Mouse (Mus musculus): ENCODE measurements at regions not wholly inside any gene's neighbourhood (a gene's known extent, or its start where the extent isn't known, plus 50 kb on each side); places are given as distances from the start of the nearest gene placed in this dataset.

DNA sequence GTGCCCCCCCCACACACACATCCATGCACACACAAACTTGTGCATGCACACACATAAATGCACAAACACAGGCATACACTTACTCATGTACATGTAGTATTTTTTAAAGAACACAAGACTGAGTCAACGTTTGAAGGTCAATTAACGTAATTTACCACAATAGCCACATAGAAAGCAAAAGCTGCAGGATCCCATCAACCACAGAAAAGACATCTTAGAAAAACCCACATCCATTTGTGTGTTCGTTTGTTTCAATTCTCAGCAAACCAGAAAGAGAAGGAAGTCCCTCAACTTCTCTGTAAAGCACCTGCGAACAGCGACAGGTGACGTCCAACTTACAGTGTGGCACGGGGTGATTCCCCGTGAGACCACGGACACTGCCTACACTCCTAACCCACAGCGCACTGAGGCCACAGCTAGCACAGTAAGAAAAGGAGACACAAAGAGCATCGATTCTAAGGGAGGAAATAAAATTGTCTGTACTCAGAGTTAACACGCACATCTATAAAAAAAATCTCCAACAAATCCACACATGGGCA lies 53.8 kb downstream of the Dio3 start:
- no peak for DNase-seq

DNA sequence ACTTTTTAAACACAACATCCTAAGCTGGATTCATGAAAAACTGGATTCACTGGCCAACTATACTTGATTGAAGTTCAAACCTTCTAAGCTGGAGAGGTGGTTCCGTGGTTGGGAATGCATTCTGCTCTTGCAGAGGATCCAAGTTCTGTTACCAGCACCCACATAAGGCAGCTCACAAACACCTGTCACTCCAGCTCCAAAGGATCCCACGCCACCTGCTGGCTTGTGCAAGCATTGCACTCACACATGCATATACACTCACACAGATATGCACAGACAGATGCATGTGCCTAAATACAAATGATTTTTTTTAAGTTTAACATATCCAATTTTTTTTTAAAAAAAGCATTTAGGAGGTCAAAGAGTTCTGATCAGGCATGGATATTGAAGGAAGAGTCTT lies 55.7 kb downstream of the Dio3 start:
- no peak for DNase-seq

DNA sequence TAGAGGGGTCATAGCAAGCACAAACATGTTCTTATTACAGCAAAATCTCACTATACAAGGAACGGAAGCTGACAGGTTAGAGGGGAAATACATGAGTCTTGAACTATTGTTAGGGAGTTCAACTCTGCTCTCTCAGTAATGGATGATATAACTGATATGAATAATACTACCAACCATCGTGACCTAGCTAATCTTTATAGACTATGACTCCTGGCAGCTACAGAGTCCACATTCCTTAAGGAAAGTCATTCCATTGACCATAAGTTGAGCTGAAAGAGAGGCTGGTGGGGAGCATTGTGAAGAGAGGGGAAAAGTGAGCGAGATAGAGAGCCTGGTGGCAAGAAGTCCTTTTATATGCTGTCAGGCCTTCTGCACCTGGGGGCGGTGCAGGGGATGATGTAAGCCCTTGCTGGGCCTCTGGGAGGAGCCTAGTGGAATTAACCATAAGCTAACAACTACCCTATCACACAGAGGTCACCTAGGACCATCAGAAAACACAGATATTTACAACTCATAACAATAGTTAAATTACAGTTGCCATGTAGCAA lies 65.5 kb downstream of the Dio3 start:
- no peak for DNase-seq

DNA sequence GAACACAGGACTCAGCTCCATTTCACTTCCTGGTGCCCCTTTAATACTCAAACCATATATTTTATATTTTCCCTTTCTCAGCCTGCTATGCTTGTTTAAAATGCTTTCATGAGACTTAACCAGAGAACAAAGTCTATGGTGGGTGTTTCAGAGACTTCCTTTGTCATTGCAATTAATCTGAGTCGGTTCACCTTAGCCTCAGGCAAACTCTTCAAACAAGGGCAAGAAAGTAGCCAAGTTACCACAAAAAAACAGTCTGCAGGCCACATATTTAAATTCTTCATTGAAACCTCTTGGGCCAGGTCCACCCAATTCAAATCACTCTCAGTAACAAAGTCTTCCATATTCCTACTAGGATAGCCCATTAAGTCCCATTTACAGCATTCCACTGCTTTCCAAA lies 70.8 kb downstream of the Dio3 start:
- DNase-seq: no peak

DNA sequence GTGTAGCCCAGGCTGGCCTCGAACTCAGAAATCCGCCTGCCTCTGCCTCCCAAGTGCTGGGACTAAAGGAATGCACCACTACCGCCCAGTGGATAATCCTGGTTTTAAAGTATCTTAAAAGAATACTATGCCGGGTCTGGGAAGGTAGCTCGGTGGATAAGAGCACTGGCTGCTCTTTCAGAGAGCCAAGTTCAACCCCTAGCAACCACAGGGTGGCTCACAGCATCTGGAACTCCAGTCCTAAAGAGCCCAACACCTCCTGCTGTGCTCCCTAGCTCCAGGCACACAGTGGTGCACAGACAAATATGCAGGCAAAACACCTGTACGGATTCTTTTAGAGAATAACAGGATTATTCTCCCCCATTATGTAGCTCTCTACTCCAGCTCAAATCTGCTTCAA lies 77.0 kb downstream of the Dio3 start:
- DNase-seq: no peak

DNA sequence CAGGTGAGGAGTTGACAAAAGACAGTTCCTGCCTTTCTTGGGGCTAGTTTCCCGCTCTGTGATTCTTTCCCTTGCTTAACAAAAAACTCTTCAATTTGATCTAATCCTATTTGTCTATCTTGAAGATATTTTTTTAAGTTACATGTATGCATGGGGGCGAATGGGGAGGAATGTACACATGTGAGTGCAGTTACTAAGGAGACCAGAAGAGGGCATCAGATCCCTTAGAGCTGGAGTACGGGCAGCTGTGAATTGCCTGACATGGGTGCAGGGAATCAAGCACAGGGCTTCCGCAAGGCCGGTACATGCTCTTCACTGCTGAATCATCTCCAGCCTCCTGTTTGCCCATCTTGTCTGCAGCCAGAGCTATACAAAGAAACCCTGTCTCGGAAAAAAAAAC lies 79.8 kb upstream of the Ppp2r5c start:
- DNase-seq: no peak

DNA sequence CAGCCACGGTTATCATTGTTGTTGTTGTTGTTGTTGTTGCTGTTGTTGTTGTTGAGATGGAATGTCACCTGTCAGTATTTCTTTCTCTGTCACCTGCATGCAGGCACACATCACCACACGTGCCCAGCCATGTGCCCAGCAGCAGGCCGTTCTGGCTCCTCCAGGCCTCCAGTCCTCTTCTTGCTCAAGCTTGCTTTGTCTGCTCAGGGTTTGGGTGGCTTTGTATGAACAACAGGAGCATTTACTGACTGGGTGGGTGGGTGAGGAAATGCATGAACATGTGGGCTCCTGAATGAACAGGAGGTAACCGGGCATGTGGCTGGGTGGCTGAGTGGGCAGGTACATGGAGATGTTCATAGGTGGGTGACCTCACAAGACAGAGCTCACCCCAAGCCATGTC lies 79.1 kb upstream of the Ppp2r5c start:
- DNase-seq: no peak

DNA sequence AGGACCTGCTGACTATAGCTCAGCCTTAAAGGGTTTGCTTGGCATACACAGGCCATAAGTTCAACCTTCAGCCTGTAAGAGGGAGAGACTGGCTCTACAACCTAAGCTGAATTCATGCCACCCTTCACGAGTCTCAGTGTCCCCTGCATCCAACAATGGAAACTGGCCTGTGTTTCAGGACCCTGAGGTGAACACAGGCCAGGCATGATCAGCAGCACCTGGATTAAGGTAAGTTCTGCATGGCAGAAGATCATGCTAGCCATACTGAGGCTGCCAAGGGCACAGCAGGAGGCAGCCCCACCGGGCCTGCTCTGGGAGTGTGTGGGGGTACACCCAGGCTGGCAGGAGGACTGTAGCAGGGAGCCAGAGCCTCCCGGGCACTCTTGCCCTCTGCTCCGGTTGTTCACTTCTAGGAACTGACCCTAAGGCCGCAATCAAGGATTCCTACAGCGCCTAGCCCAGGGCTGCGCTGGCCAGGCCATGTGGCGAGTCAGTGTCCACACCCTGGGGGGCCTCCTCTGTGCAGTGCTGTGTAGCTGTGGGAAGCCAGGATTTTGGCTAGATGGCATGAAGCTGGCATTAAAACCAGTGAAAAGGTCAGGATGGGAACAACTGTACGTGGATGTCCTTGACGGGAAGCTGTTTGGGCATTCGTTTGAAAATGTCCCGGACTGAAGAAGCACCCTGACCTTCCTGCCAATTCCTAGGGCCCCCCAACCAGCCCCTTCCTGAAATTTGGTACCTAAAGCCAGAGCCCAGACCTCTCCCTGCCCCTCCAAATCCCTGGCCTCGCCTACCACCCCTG lies 74.8 kb upstream of the Ppp2r5c start:
- DNase-seq: no peak

DNA sequence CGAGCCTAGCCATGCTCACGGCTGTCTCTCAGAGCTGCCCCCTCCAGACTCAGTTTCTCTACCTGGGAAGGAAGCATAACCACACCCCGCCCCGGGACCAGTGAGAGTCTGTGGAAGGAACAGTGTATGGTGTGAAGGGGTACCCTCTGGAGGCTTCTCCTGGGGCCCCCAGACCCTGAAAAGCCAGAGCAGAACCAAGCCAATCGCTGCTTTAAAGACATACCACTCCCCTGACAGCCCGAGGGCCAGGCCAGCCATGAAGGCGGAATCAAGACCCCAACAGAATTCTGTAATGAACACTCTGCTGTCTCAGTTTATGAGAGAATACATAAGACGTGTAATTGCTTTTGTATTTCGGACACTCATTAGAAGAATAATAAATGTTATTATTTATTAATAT lies 73.9 kb upstream of the Ppp2r5c start:
- DNase-seq: no peak

DNA sequence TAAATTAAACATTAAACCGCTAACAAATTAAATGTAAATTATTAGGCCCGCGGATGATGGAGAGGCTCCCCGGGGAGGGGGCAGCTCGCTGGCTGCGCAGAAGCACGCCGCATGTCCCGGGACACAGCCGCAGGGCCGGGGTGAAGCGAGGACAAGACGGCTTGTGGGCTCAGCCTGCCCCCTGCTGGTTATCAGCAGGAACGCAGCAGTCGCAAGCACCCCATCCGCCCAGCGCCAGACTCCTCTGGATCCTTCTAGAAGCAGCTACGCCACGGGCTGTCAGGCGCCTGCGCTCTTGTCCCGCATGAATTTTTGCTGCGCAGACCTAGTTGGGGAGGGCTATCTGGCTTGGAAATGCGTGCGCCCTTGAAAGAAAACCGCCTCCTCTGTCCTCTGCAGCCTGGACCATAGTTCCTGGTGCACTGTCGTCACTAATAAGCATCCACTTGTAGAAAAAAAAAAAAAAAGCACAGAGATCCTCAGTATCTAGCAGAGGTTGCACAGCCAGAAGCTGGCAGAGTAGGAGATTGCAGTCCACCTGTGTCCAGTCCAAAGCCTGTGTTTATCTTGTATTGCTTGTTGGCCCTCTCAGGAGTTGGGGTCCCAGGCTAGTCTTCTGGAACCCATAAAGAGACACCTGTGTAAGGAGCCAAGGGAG lies 73.4 kb upstream of the Ppp2r5c start:
- DNase-seq: peak; percentile 86

DNA sequence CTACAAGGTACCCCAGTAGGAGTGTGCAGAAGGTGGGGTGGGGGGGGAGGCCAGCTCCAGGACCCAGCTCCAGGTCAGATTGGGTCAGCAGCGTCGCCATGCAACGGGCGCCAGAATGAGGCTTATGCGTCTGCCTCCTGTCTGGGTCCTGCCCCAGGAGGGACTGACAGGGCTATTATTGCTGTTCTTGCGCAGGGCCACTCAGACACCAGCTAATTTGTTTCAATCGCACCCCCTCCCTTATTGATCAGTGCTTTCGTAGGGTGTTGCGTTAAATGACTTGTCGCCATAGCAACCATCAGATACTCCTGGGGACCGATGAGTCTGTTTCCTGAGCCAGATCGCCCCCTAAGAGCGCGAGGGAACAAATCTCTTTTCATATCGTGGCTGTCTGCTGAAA lies 71.8 kb upstream of the Ppp2r5c start:
- DNase-seq: no peak

DNA sequence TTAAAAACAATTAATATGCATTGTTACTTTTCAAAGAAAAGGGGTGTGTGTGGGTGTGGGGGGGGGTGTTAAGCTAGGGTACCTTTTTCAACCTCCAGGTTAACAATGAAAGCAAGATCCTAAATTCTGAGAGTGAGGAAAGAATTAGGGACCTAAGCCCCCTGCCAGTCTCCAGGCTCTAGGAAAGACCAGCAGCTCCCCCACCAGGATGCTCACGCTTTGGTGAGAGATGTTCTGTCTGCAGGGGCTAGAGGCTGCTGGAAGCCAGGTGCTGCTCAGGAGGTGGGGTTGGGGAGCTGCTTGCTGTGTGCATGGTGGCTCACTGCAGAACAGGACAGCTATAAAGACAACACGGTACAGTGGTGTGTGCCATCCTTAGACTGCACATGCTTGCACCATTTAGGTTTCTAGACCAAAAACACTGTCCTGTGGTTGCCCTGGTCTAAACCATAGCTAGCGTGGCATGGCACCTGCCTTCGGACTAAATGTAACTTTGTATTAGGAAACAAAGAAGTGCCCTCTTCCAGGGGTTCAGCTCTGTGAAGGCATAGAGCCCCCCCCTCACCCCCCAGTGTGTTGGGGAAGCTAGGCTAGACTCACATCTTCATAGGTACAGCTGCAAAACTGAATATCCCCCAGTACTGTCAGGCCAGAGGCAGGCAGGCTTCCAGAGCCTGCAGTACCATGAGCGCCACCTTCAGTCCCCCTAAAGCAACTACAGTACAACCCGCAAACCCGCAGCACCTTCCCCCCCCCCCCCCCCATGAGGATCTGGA lies 70.7 kb upstream of the Ppp2r5c start:
- peak; percentile 23 for DNase-seq

DNA sequence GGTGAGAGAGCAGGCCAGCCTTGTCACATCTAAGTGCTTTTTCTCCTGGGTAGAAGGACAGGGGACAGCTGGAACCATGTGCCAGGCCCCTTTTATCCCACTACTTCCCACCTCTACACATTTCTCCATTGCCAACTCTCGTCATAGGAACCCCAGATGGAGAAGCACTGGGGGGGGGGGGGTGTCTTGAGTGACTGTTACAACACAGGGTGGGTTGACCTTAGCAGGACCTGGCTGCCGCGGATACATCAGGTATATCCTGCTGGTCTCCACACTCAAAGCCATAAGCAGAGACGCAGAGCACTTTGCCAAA lies 70.1 kb upstream of the Ppp2r5c start:
- no peak for DNase-seq

DNA sequence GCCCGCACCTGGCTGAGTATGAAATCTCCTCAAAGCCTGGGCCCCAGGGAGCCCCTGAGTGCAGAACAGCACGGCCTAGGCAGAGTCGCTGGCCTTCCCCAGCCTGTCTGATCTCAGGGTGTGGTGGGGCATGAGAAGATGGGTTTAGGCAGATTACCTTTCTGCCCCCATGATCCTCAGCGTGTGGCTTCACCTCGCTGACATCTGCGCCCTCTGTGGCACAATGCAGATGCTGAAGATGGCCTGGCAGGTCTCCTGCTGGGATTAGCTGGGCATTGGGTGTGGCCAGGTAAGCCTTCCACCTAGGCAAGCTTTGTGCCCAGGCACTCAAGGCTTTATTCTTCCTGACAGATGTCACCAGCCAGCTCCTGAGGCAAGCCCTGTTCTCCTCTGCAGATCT lies 69.6 kb upstream of the Ppp2r5c start:
- no peak for DNase-seq

DNA sequence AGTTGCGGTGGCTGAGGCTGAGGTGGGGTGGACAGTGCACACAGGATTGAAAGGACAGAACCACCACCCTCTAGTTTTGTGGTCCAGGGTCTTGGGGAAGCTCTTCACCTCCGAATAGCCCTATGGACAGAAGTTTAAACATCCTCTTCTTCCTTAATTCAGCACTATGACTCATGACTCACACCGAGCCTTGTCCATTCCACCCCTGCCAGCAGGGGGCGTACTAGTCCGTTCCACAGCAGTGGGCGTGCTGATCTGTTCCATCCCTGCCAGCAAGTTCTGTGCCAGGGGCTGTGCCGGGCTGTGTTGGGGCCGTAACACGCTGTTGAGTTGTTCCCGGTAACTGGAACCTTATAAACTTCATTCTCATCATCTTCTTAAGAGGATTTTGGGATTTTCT lies 69.2 kb upstream of the Ppp2r5c start:
- DNase-seq: no peak

DNA sequence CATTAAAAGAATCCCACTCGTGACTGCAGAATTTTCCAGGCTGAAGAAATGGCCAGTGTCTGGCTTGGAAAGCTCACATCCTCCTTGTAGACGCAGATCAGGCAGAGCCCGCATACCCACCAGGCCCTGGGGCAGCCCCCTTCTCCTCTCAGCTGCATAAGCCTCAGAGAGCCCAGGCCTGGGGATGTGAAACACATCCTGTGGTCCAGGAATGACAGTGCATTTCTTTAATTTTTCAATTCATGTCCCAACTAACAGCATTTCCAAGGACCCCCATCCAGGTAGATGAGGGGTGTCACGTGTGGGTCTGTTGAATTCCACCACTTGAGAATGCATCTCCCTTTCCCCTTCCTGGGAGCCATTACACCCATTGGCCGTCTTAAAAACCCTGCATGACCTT lies 68.6 kb upstream of the Ppp2r5c start:
- no peak for DNase-seq

DNA sequence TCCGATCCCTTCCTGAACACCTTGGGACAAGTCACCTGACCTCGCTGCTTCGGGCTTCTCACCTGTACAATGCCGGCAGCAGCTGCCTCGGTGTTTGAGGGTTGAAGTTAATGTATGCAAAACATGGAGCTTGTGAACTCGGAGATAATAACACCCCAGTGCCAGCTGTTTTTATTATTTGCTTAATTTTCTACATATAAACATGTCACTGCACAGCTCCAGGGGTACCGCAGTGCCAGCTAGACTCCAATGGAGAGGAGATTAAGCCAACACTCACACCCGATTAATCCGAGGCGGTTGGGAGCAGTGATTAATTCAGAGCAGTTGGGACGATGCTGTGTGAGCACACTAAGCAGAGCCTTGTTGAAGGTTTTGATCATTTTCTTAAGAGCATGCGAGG lies 67.2 kb upstream of the Ppp2r5c start:
- no peak for DNase-seq

DNA sequence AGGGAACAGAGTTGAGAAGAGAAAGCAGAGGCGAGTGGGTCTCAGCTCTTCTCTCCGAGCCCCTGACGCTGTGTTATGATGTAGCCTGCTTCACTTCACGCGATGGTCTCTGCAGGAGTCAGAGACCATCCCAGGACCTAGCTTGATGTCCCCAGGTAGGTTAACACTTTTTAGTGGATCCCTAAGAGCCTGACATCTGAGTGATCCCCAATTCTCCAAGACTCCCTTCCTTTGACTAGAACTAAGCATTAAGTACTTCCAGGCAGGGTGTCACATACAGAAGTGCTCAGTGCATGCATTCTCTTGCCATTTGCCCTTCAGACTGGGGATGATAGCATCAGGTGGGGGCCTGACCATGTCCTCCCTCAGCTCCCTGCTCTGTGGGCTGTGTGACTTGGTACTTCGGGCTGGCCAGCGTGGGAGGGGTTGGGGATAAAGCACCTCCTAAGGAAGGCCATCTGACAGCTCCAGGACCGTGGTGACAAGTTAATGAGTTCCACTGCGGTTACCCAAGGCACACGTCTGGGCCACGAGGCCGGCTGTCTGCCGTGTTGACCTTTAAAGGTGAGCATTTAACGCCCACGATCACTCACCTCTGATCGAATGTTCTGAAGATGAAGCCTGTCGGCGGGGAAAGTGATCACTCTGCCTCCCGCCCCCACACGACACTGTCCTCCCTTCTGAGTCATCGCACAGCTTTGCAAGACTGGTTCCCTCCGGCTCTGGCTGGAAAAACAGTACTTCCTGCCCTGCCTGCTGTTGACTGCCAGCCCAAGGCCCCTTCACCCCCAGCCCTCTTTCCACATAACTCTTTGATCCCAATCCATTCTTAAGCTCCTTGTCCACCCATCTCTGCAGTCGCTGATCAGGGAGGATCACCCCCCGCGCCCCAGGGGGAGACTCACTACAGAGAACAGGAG lies 65.8 kb upstream of the Ppp2r5c start:
- peak; percentile 23 for DNase-seq

DNA sequence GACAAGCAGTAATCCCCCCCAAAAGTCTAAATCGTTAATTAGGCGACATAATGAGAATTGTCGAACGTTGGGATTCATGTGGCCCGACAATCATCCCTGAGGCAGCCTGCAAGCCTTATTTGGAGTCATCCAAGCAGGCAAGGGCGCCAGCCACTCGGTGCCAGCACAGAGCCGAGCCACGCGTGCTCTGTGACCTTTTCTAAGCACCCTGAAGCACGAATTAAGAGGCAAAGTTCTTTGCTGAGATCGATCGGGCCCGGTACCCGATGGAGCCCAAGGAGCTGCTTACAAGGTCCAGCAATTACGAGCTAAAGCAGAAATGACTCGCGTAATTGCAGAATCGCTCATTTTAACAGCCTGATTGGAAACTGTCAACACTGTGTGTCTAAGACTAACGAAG lies 61.9 kb upstream of the Ppp2r5c start:
- no peak for DNase-seq

DNA sequence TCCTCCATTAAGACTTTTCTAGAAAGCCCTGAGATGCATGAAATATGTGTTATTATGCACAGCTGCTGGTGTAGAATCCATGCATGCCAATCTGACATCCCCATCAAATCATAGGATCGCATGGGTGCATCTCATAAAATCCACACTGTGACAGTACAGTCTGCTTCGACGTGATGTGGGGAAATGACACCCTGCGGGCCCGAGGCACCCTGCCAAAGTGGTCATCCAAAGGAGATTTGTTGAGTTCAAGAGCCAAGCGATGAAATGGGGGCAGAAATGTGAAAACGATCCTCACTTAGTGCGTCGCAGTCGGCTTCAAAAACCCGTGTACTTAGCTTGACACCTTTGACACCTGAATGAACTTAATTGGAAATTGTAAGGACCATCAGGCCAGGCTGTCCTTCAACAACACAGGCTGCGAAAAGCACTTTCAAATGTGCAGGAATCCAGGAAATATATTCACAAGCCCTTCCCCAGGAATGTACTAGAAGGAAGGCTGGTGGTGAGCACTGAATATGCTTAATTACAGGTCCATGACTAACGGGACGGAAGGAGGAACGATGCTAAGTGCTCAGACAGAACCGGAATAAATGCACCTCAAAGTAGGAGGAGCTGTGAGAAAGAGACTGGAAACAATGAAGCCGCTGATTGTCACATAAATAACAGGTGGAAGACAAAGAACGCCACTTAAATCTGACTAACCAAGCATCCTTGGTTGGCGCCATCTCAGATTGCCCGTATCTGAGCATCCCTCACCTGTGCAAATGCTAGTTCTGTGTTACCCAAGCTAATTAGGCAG lies 60.9 kb upstream of the Ppp2r5c start:
- no peak for DNase-seq

DNA sequence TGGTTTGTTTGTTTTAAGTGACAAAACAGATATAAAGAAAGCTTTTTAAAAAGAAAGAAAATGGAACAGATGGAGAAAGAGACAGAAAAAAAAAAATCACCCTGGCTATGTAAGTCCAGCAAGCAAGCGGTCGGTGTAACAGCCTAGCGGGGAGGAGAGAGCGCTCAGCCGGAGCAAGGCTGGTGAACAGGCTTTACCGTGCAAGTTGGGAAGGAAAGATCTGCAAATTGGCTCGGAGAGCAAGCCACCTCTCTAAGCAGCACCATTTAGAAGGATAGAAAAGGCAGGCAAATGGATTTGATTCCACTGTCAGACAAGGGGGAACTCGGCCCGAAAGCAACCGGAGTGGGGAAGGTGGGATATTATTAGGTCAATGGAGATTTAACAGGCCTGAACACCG lies 59.9 kb upstream of the Ppp2r5c start:
- DNase-seq: no peak

DNA sequence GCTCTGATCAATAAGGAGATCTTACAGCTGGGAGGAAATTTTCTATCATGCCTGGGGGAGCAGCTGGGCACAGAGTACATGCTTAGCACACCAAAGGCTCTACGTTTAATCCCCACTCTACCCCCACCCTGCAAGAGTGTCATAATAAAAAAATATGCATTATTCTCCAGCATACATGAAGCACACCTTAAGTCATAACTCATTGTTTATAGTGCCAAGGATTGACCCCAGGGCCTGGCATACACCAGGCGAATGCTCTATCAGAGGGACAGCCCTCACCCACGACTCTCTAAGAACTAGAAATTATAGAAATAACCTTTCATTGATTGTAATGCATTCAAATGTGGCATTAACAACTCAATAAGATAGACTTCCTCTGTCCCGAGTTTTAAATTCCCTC lies 59.4 kb upstream of the Ppp2r5c start:
- DNase-seq: no peak
